Mouse (Mus musculus): ENCODE data around the gene Spink4.

The Spink4 gene

GRCm38 (mm10) chr4:40963536-40963935, 43.7 kb downstream of the Spink4 start:
- DNase-seq (ENCODE audit: low spot score in 2 of 2), result no peak

- DNase-seq (ENCODE audit: low spot score in 2 of 2), result no peak
Measured at GRCm38 (mm10) chr4:40969161-40969560, 49.3 kb downstream of the Spink4 start.

- DNase-seq (ENCODE audit: low spot score in 2 of 2), result no peak
Measured at GRCm38 (mm10) chr4:40969781-40970591, 50.1 kb downstream of the Spink4 start.

GRCm38 (mm10) chr4:40970592-40970841, 50.7 kb downstream of the Spink4 start:
- DNase-seq (ENCODE audit: low spot score in 2 of 2), result no peak

GRCm38 (mm10) chr4:40970842-40971701, 51.2 kb downstream of the Spink4 start, which contains the start of gene Nfx1:
Gene Nfx1, plus strand, starts transcription at chr4:40970906.
- peak; percentile 90 to 94 for DNase-seq (ENCODE audit: low spot score in 2 of 2)

GRCm38 (mm10) chr4:40971744-40972143, 51.9 kb downstream of the Spink4 start:
- no peak for DNase-seq (ENCODE audit: low spot score in 2 of 2)

- DNase-seq (ENCODE audit: low spot score in 2 of 2), result no peak
Measured at GRCm38 (mm10) chr4:40974011-40974410, 54.2 kb downstream of the Spink4 start.

- DNase-seq (ENCODE audit: low spot score in 2 of 2), result no peak
Measured at GRCm38 (mm10) chr4:40975678-40976077, 55.8 kb downstream of the Spink4 start.

- DNase-seq (ENCODE audit: low spot score in 2 of 2), result peak in 1 of 2 experiments; percentile 8
Measured at GRCm38 (mm10) chr4:40976651-40977050, 56.8 kb downstream of the Spink4 start.

- no peak for DNase-seq (ENCODE audit: low spot score in 2 of 2)
Measured at GRCm38 (mm10) chr4:40979430-40979829, 59.6 kb downstream of the Spink4 start.
